Mouse (Mus musculus): ENCODE data around the gene Ccdc153. TPM values are rescaled to one million over a fixed set of nuclear protein-coding genes. Genes with fewer than 3 reads are reported as not detected.
A peak's percentile ranks its signal among the peaks of the same experiment; 100 is the strongest.

Gene Ccdc153
- polyA plus RNA-seq (2017; shearing (Covaris generic)), result not detected

GRCm38 (mm10) chr9:44240399-44240798 lies at the start of gene Ccdc153:
Gene Ccdc153, plus strand, starts transcription at chr9:44240676.
- no peak for ATAC-seq

GRCm38 (mm10) chr9:44191166-44191565 lies 49.3 kb upstream of the Ccdc153 start:
- ATAC-seq, result no peak

- ATAC-seq, result no peak
Measured at GRCm38 (mm10) chr9:44192312-44192711, 48.2 kb upstream of the Ccdc153 start.

- ATAC-seq, result peak; percentile 72
Measured at GRCm38 (mm10) chr9:44192794-44193193, 47.7 kb upstream of the Ccdc153 start.

- no peak for ATAC-seq
Measured at GRCm38 (mm10) chr9:44194000-44194399, 46.5 kb upstream of the Ccdc153 start.

- ATAC-seq, result peak; percentile 25
Measured at GRCm38 (mm10) chr9:44196354-44196753, 44.1 kb upstream of the Ccdc153 start.

GRCm38 (mm10) chr9:44199166-44199565 lies 41.3 kb upstream of the Ccdc153 start:
- no peak for ATAC-seq

GRCm38 (mm10) chr9:44199580-44199979 lies 40.9 kb upstream of the Ccdc153 start:
- no peak for ATAC-seq

GRCm38 (mm10) chr9:44200458-44200857 lies 40.0 kb upstream of the Ccdc153 start:
- no peak for ATAC-seq

- ATAC-seq, result no peak
Measured at GRCm38 (mm10) chr9:44207840-44208239, 32.6 kb upstream of the Ccdc153 start.

- ATAC-seq, result no peak
Measured at GRCm38 (mm10) chr9:44209416-44209815, 31.1 kb upstream of the Ccdc153 start.

GRCm38 (mm10) chr9:44212406-44212805 lies 28.1 kb upstream of the Ccdc153 start:
- ATAC-seq, result no peak

GRCm38 (mm10) chr9:44213538-44213937 lies 26.9 kb upstream of the Ccdc153 start:
- ATAC-seq, result no peak

GRCm38 (mm10) chr9:44225993-44226392 lies 14.5 kb upstream of the Ccdc153 start:
- ATAC-seq, result no peak

- ATAC-seq, result no peak
Measured at GRCm38 (mm10) chr9:44231609-44232008, 8.9 kb upstream of the Ccdc153 start.

- ATAC-seq, result peak; percentile 27
Measured at GRCm38 (mm10) chr9:44233021-44233801, 7.3 kb upstream of the Ccdc153 start.

GRCm38 (mm10) chr9:44233802-44234478 lies 6.5 kb upstream of the Ccdc153 start, which contains the start of gene Cbl:
Gene Cbl, minus strand, starts transcription at chr9:44234049.
- ATAC-seq, result peak; percentile 74

- no peak for ATAC-seq
Measured at GRCm38 (mm10) chr9:44234479-44235427, 5.7 kb upstream of the Ccdc153 start.

- ATAC-seq, result no peak
Measured at GRCm38 (mm10) chr9:44236601-44237000, 3.9 kb upstream of the Ccdc153 start.

- ATAC-seq, result no peak
Measured at GRCm38 (mm10) chr9:44237128-44237527, 3.3 kb upstream of the Ccdc153 start.

- ATAC-seq, result peak; percentile 59
Measured at GRCm38 (mm10) chr9:44238501-44239190, 1.8 kb upstream of the Ccdc153 start.

- peak; percentile 37 for ATAC-seq
Measured at GRCm38 (mm10) chr9:44239447-44239846, 1.0 kb upstream of the Ccdc153 start.

Data from CD4-positive, CD25-positive, alpha-beta regulatory T cell, adult 4 months (primary cell).